Mouse (Mus musculus) common myeloid progenitor, adult 5-6 weeks (primary cell): ENCODE measurements at regions not wholly inside any gene's neighbourhood (a gene's known extent, or its start where the extent isn't known, plus 50 kb on each side); places are given as distances from the start of the nearest gene placed in this dataset.
A peak's percentile ranks its signal among the peaks of the same experiment; 100 is the strongest.

Experiments used
- ATAC-seq: replicated peaks from 2 replicates; pipeline ENCODE4 v1.8.0; 2016; ENCODE audit warnings: low read depth, mild to moderate bottlenecking, moderate TSS enrichment, inconsistent platforms; ENCODE audit not compliant: poor library complexity, severe bottlenecking

GRCm38 (mm10) chr13:35079685-35080084 lies 52.8 kb upstream of the Eci2 start:
- ATAC-seq: peak; percentile 86

- ATAC-seq: no peak
Observed at GRCm38 (mm10) chr13:35085386-35085785, 58.5 kb upstream of the Eci2 start.

DNA sequence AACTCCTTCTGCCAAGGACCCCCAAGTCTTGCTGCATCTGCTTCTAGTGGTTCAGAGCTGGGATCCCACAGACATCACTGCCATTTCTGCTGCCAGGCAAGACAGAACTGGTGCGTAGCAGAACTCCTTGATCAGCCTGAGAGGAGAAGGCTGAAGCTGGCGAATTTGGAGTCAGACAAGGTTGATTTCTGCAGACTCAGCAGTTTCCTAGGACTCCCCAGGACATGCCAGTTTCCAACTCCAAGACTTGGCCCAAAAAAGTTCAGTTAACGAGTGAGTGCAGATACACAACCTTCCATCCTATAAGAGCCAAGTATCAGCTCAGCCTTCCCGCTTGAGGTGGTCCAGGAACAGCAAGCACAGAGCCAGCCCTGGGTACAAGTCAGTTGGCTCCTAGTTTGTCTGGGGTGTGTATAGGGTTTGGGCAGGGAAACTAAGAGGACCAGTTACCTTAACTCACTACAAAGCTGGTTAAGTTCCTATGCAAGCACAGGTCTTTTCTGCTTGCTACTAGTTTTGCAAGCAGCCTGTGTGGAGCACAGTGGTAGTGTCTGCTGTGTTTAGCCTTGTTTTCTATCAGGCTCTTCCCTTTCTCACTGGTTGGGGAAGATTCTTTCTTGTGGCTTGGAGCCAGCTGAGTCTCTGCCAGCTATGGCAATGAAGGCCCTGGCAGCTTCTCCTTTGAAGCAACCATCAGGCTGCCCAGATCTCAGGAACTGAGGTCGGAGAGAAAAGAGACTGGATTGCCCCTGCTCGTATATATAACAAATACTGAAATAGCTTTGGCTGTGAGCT lies 60.5 kb upstream of the Eci2 start:
- peak; percentile 45; the same call in 1 of the 2 replicates for ATAC-seq

DNA sequence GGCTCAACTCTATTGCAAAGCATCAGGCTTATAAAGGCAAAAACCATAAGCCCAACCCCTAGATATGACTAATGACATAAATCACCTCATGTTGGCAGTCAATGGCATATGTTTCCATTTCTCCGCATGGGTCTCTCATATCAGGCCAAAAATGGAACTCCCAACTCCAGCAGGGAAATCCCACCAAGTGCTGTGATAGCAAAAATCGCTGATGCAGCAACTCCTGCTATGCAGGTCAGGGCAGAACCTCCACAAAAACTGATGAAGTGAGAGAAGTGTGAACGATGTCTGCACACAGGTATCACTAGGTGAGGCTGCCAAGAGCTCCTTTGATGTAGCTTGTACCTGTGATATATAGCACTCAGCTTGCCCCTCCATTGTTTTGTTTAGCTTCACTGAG lies 64.3 kb upstream of the Eci2 start:
- no peak for ATAC-seq

DNA sequence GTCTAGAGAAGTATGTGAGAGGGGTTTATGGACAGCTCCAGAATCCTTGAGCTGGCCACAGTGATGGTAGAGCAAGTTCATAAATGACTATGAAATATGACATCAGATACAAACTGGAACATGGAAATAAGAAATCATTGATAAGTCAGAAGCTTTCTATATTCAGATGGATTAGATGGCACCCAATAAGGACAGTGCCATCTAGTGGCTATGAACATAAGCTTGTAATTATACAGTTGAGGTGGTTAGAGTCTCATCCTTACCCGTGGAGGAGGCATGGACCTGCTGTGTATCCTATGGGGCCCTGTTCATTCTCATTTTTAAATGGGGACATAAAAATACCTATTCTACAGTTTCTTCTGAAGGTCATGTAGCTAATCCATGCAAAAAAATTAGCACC lies 92.9 kb upstream of the Eci2 start:
- peak; percentile 50; the same call in 1 of the 2 replicates for ATAC-seq

DNA sequence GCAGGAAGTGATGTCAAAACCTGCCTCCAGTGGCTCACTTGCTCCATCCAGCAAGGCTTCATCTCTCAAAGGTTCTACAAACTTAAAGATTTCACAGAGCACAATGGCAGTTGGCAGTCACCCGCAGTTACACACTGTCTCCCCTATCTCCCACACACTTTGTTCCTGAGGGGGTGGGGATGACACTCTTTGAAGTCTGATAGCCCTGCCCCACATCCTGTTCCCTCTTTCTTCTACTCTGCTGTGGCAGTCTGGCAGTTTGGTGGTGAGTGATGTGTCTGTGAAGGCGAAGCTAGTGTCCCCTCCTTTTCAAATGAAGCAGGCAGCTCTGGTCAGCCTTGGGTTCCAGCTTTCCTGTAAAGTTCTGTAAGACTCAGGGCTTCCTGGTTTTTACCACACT lies 102.6 kb upstream of the Eci2 start:
- peak; percentile 95 for ATAC-seq

GRCm38 (mm10) chr13:35131272-35132185 lies 104.6 kb upstream of the Eci2 start:
- ATAC-seq: peak; percentile 62

GRCm38 (mm10) chr13:35151629-35152028 lies 124.7 kb upstream of the Eci2 start:
- ATAC-seq: no peak

DNA sequence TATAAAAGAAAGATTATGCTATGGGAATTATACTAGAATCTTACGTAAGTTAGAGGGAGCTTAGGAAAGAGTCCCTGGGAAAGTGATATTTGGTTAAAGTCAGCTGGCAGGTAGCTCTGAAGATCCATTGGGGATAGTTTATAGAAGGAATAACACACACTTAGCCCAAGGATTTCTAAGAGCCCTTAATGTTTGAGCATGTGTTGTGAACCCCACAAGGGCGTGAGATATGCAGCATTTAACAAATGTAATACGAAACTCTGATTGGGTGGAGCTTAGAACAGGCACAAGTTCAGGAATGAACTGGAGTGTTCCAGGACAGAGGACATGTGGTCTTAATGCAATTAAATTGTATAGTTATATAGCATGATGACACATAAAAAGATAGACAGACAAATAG lies 132.6 kb upstream of the Eci2 start:
- ATAC-seq: no peak

DNA sequence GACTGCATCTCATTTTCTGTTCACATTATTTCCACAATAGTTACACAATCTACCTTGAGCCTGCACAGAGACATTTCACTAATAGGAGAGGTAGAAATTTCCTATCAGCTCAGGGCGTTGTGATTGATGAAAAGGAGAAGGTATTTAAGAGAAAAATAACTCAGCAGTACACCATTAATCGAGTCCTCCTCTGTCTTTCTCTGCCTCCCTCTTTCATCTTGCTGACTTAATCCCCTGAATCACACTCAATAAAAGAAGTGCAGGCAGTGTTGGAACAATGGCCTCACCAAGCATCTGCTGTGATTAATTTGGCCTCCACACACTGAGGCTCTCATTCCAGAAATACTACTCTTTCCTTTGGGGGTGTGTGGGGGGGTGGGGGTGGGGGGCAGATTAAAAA lies 133.9 kb upstream of the Eci2 start:
- no peak for ATAC-seq

- no peak for ATAC-seq
Observed at GRCm38 (mm10) chr13:35166080-35166479, 139.2 kb upstream of the Eci2 start.

DNA sequence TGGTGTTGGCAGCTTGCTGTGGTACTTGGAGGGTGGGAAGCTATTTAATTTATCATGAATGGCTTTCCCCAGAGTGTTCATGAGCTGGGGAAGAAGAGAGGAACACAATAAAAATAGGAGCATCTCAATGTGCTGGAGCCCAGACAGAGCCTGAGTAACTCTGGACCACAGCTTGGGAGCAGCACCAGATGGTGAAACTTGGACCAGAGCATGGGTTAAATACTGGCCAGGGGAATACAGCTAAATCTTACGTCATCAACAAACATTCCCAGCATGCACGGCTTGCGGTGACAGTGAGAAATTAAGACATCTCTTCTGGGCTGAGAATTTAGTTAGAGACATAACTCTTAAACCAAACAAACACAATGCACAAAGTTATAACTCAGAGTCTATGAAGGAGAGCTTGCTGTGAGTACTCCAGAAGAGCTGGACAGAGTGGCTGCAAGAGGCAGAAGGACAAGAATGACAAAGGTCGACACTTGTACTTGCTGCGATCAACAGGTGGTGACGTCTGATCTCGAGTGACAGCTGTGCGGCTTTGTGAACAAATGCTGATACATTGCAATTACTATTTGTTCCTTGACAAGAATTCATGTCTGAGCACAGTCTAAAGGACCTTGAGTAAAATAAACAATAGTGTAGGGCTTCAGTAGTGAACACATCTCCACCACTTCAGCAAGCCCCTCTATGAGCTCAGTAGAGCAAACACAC lies 140.1 kb upstream of the Eci2 start:
- ATAC-seq: no peak

- ATAC-seq: no peak
Observed at GRCm38 (mm10) chr13:35171562-35172254, 144.8 kb upstream of the Eci2 start.

DNA sequence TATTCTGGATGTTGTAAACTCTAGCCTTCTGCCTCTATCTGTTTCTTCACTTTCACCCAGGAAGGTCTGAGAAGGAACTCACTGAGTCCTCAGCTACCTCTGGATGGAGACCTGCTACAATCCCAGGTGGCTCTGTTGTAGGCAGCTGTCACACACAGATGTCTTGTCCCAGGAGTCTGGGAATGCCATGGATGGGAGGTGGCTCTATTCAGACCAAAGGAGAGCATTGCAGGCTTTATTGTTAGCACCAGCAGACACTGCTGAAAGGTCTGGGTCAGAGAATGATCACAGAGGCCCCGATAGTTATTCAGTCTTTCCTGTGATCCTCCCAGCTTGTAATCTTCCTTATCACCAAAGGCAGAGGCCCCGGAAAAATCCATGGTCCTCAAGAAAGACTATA lies 146.6 kb upstream of the Eci2 start:
- no peak for ATAC-seq

GRCm38 (mm10) chr13:35175587-35175986 lies 148.7 kb upstream of the Eci2 start:
- no peak for ATAC-seq

DNA sequence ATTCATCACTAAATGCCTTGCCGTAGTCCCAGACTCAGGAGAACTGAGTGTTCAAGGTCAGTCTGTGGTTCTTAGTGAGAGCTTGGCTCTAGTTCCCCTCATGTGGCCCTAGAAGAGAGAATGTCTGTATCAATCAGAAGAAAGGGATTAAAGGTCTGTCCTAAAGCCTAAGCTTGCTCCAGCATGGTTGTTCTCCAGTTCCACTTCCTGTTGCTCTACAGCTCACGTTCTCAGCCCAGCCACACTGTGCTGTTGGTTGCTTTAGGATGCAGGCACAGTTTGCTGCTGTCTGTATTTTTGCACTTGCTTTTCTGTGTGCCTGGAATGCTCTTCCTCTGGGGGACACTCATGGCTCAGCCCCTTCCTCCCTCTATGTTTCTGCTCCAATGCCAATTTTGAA lies 150.4 kb upstream of the Eci2 start:
- no peak for ATAC-seq

- ATAC-seq: peak; percentile 99
Observed at GRCm38 (mm10) chr13:35189028-35189711, 162.3 kb upstream of the Eci2 start.

- ATAC-seq: no peak
Observed at GRCm38 (mm10) chr13:35202069-35202468, 175.2 kb upstream of the Eci2 start.

DNA sequence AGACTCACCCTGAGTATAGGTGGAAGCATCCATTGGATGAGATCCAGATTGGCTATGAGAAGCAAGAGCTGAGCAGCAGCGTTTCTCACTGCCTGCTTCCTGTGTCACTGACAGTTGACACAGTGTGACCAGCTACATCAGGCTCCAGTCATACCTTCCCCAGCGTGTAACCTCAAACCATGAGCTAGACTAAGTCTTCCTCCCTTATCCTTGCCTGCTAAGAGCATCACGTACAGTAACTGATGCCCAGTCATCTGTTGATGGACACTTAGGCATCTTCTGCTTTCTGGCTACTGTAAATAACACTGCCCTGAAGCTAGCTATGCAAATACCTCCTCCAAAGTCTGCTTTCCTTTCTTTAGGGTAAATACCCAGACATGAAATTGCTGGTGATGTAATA lies 181.4 kb upstream of the Eci2 start:
- ATAC-seq: no peak
